Mouse (Mus musculus) heart, embryonic 16.5 days (tissue): Measurements from ENCODE around the gene Adamts17. TPM values are rescaled to one million over a fixed set of nuclear protein-coding genes. Genes with fewer than 3 reads are reported as not detected.

Experiments
- ATAC-seq: fragments of 200-750 bp; cut with Nextera tagmentation; replicated peaks from 2 replicates; pipeline ENCODE4 v1.8.0; 2017; ENCODE audit warnings: moderate number of reproducible peaks; ENCODE audit not compliant: insufficient read depth, low FRiP score; ENCODE audit errors: extremely low read depth
- H3K27ac ChIP-seq: fragments of 300-500 bp; sonication (generic); 2 replicates; pipeline ENCODE4 v1.5.1; 2014; ENCODE audit warnings: mild to moderate bottlenecking, low read length, control low read depth, moderate library complexity
- H3K27me3 ChIP-seq: fragments of 300-500 bp; sonication (generic); 2 replicates; pipeline ENCODE4 v1.6.1; 2014; ENCODE audit warnings: low read length, mixed read lengths; ENCODE audit not compliant: control insufficient read depth, insufficient read depth
- H3K36me3 ChIP-seq: fragments of 300-500 bp; sonication (generic); 2 replicates; pipeline ENCODE4 v1.6.1; 2014; ENCODE audit not compliant: control insufficient read depth, insufficient read depth
- H3K4me1 ChIP-seq: fragments of 300-500 bp; sonication (generic); 2 replicates; pipeline ENCODE4 v1.6.1; 2014; ENCODE audit warnings: low read length, mixed read lengths; ENCODE audit not compliant: control insufficient read depth, insufficient read depth
- H3K4me2 ChIP-seq: fragments of 300-500 bp; sonication (generic); 2 replicates; pipeline ENCODE4 v1.6.1; 2014; ENCODE audit warnings: low read depth, mild to moderate bottlenecking, control low read depth, low read length
- H3K4me3 ChIP-seq: fragments of 300-500 bp; sonication (generic); 2 replicates; pipeline ENCODE4 v1.5.1; 2014; ENCODE audit warnings: mild to moderate bottlenecking, control low read depth, low read length
- H3K9ac ChIP-seq: fragments of 300-500 bp; sonication (generic); 2 replicates; pipeline ENCODE4 v1.6.1; 2014; ENCODE audit warnings: low read length, control low read depth
- H3K9me3 ChIP-seq: fragments of 300-500 bp; sonication (generic); replicated peaks from 2 replicates; pipeline ENCODE4 v1.6.1; 2016; ENCODE audit warnings: low read length; ENCODE audit not compliant: control insufficient read depth
- WGBS: fragments of 180-500 bp; shearing (Covaris S2); extraction: QIAGEN DNeasy Blood & Tissue Kit; methylation state at CpG from one replicate; pipeline ENCODE4 v1.1.7; 2014; 5-methylcytosine and 5-hydroxymethylcytosine counted together
- polyA plus RNA-seq: library from polyadenylated mRNA; unstranded; fragments of >200 nt; fragmentation: Nextera tagmentation; extraction: Ambion mirVana; gene quantifications from 2 replicates; pipeline ENCODE4 v1.2.1, GENCODE M21; 2015

Adamts17 gene
- polyA plus RNA-seq, 1 experiment from 2014 or later = 4.7 TPM

DNA sequence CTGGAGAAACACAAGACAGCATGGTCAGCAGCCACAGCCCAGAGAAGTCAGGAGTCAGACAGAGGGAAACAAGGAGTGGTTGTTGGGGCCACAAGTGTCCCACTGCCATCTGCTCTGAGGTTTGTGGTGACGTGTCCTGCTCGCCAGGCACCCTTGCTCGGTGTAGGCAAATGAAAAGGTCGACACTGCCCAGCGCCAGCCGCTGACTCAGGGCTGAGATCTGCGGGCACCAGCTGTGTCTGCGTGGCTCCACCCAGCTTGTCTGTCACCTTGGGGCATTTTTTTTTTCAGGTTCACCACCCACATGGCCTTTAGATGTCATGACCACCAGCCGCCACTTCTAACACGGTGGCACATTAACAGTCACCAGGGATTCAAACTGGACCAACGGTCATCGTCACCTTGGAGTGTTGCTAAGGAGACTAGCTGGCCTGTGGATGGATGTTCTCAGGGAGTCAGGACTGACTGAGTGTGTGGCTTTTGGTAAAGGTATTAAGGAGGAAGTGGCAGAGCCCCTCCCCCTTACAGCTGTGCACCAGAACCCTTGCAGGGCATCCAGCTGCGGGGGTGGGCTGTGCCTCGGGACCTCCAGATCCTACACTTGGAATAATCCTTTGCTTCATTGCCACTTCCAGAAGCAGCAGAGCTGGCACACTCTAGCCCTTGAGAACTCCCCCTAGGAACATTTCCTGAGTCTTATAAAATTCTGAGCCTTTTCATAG is 273.1 kb downstream of the Adamts17 start:
- H3K4me2 ChIP-seq = no peak overlapping the region
- H3K4me1 ChIP-seq = no peaks in the 10 kb centered on the region
- H3K9ac ChIP-seq = no peak overlapping the region
- ATAC-seq = no peak; the same call in 1 of the 2 replicates
- no peak overlapping the region for H3K27ac ChIP-seq
- H3K4me3 ChIP-seq = no peak overlapping the region
- no peaks in the 10 kb centered on the region for H3K9me3 ChIP-seq
- H3K27me3 ChIP-seq = no peaks in the 10 kb centered on the region
- no peaks in the 10 kb centered on the region for H3K36me3 ChIP-seq
- WGBS = 58% methylated on average over 14 of the region's 14 CpGs

DNA sequence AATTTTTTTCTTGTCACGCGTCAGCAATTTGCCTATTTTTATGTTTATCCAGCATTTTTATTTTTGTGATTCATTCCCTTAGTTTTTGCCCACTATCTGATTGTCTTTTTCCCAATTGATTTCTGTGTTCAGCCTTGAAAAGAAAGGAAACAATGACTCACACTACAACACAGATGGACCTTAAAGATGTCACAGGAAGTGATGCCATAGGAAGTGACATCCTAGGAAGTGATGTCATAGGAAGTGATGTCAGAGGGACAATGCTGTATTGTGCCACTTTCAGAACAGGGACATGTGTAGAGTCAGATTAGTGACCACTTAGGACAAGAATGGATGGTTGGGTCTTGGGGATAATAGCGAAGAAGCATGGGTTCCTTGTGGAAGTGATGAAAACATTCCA is 274.5 kb downstream of the Adamts17 start:
- H3K4me2 ChIP-seq = no peak overlapping the region
- no peak overlapping the region for H3K9ac ChIP-seq
- H3K9me3 ChIP-seq = no peaks in the 10 kb centered on the region
- no peaks in the 10 kb centered on the region for H3K27me3 ChIP-seq
- H3K36me3 ChIP-seq = no peaks in the 10 kb centered on the region
- H3K4me1 ChIP-seq = no peaks in the 10 kb centered on the region
- no peak overlapping the region for H3K4me3 ChIP-seq
- no peak for ATAC-seq
- 94% methylated on average over 3 of the region's 3 CpGs for WGBS
- H3K27ac ChIP-seq = no peak overlapping the region

DNA sequence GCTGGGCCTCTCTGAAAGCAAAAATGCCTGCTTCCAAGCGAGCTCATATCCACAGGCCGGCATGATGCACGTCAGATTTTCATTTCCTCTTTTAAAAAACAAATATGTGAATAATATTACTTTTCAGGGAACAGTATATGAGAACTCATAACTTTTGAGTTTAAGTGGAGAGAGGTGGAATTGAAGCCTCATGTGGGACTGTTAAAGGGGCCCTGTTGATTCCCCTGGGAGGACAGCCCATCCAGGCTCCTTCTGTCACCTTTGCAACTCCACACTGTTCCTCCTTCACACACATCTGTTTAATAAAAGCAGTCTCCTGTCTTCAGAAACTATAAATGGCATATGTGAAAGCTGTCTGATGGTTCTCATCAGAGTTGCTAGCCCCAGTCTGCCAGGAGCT is 275.5 kb downstream of the Adamts17 start:
- Histone ChIP-seq H3K4me2 (no peak overlapping the region), H3K27me3 (no peaks in the 10 kb centered on the region), H3K9me3 (no peaks in the 10 kb centered on the region), H3K4me3 (no peak overlapping the region), H3K9ac (no peak overlapping the region), H3K4me1 (no peaks in the 10 kb centered on the region), H3K36me3 (no peaks in the 10 kb centered on the region), H3K27ac (no peak overlapping the region)
- WGBS = 91% methylated on average over 3 of the region's 3 CpGs
- no peak for ATAC-seq

DNA sequence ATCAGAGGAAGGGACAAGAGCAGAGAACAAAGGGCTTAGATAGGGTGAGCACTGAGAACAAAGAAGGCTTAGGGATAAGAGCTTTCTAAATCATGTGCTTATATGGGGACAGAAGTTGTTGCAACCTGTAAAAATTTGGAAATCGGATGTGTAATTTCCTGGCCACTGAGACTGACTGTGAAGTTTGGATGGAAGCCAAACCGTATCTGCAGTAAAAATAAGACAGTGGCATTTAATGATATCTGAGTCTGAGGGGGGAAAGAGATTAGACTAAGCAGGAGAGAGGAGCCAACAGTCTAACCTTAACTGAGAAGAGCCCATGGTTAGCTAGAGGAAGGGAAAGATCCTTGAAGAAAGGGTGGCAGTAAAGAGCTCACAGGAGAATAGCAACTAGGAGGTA is 295.6 kb downstream of the Adamts17 start:
- no peak overlapping the region for H3K4me3 ChIP-seq
- no peaks in the 10 kb centered on the region for H3K9me3 ChIP-seq
- no peaks in the 10 kb centered on the region for H3K27me3 ChIP-seq
- no peak overlapping the region for H3K4me2 ChIP-seq
- WGBS = 17% methylated on average over 2 of the region's 2 CpGs
- H3K36me3 ChIP-seq = no peaks in the 10 kb centered on the region
- H3K4me1 ChIP-seq = peaks cover 15% of the 10 kb centered on the region
- no peak for ATAC-seq
- no peak overlapping the region for H3K27ac ChIP-seq
- H3K9ac ChIP-seq = no peak overlapping the region

DNA sequence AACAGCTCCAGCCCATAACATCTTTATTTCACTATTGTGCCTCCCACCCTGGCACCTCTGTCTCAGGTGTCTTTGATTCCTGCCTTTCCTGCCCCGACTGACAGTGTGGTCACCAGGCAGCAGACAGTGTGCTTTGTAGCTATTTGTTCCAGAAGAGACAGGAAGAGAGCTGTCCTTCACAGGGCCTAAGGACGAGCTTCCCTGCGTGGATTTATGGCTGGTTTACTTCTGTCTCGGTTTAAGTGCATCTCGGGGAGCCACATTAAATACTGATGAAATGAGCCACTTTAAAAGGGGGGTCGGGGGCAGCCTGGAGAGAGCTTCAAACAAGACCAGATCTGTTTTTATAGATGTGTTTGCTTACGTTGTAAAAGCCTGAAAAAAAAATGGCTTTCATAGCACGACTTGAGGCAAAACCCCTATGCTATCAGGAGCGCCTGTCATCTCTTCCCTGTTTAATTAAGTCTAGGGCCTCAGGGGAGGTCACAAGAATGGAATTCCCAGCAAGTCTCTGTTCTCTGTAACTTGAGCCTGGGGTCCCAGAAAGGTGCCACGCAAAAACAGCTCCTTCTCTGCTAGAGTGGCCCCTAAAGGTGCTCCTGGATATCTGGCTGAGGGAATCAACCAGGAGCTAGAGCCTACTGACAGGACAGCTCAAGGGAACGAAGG is 302.9 kb downstream of the Adamts17 start:
- 29% methylated on average over 11 of the region's 11 CpGs for WGBS
- H3K4me1 ChIP-seq = peaks cover 12% of the 10 kb centered on the region

DNA sequence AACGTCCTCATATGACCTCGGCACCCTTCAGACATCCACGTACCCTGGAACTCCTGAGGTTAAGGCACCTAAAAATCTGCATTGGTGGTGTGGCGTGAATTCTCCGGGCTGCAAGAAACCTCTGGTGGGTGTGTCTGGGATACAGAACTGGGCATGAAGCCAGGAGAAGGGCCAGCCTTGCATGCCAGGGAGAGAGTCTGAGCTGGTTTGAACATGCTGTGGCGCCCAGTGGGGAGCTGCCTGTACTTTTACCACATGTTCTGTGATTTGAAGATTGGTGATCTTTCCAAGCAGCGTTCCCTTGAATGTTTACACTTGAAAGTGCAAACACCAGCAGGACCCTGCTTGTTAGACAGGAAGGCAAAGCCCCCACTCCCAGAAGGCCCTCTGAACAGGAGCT is 306.2 kb downstream of the Adamts17 start:
- Histone ChIP-seq H3K4me3 (no peak overlapping the region), H3K4me2 (no peak overlapping the region), H3K9ac (no peak overlapping the region), H3K4me1 (peaks cover 12% of the 10 kb centered on the region), H3K27ac (no peak overlapping the region), H3K9me3 (no peaks in the 10 kb centered on the region), H3K36me3 (no peaks in the 10 kb centered on the region), H3K27me3 (no peaks in the 10 kb centered on the region)
- WGBS = 43% methylated on average over 7 of the region's 7 CpGs
- no peak for ATAC-seq

More for the DNA sequence above, 302.9 kb downstream of the Adamts17 start:
- Histone ChIP-seq H3K9me3 (no peaks in the 10 kb centered on the region), H3K27me3 (no peaks in the 10 kb centered on the region), H3K4me2 (no peak overlapping the region), H3K27ac (no peak overlapping the region), H3K36me3 (no peaks in the 10 kb centered on the region), H3K4me3 (no peak overlapping the region), H3K9ac (no peak overlapping the region)
- no peak for ATAC-seq

DNA sequence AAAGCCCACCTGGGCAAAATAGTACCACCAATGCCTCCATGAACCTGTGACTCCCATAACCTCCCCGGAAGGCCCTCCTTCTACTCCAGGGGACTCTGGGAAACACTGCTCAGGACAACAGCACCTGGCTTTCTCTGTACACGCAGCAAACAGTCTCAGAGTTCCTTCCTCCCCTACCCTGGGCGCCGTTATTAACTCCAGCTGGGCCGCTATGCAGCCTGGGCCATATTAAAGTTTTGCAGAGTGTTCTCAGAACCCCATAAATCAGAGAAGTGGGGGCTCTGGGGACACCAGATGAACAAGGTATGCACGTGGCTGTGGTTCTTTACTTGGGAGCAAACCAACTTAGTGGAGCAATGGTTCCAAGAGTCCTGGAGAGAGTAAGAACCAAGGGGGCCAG is 306.6 kb downstream of the Adamts17 start:
- ATAC-seq = no peak
- H3K4me2 ChIP-seq = no peak overlapping the region
- no peak overlapping the region for H3K4me3 ChIP-seq
- no peaks in the 10 kb centered on the region for H3K9me3 ChIP-seq
- H3K36me3 ChIP-seq = 0 out of 2 replicates have a peak, but pooled peaks cover 2% of the 10 kb centered on the region
- no peak overlapping the region for H3K27ac ChIP-seq
- WGBS = 82% methylated on average over 6 of the region's 6 CpGs
- H3K4me1 ChIP-seq = peaks cover 12% of the 10 kb centered on the region
- no peaks in the 10 kb centered on the region for H3K27me3 ChIP-seq
- H3K9ac ChIP-seq = no peak overlapping the region

DNA sequence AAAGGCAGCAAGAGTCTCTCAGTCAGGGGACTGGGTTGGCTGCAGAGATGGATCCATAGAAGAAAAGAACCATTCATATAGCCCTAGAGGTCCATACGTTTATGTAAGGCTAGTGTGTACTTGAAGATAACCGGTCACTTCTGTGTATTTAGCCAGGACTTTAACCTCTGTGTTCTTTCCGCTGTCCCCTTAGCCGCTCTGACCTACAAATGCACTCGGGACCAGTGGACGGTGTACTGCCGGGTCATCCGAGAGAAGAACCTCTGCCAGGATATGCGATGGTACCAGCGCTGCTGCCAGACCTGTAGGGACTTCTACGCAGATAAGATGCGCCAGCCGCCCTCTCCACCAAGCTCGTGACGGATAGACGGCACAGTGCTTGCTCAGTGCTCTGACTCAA is 310.2 kb downstream of the Adamts17 start:
- 0 out of 2 replicates have a peak, but pooled peaks cover 4% of the 10 kb centered on the region for H3K36me3 ChIP-seq

DNA sequence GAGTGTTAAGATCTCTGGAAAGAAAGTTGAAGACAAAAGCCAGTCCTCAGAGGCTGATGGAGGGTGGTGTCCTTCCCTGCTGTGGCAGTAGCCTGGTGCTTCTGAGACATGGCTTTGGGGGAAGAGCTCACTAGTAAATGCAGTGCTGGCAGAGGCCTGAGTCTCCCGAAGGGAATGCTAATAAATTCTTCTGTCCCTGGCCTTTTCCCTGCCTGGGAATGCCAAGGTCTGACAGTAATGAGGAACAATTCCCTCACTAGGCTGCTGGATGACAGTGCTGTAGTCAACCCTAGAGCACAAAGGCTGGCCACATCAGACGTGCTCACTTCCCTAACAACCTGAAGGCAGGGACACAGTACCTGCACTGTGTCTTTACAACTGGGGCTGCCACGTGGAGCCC is 313.1 kb downstream of the Adamts17 start:
- H3K9me3 ChIP-seq = no peaks in the 10 kb centered on the region
- no peak for ATAC-seq
- WGBS = 59% methylated on average over 3 of the region's 3 CpGs

More for the DNA sequence above, 310.2 kb downstream of the Adamts17 start:
- 80% methylated on average over 16 of the region's 16 CpGs for WGBS
- Histone ChIP-seq H3K4me3 (no peak overlapping the region), H3K27ac (no peak overlapping the region), H3K4me2 (no peak overlapping the region), H3K9ac (no peak overlapping the region), H3K9me3 (no peaks in the 10 kb centered on the region), H3K27me3 (no peaks in the 10 kb centered on the region), H3K4me1 (peaks cover 7% of the 10 kb centered on the region)
- no peak for ATAC-seq

More for the DNA sequence above, 313.1 kb downstream of the Adamts17 start:
- Histone ChIP-seq H3K27me3 (no peaks in the 10 kb centered on the region), H3K36me3 (0 out of 2 replicates have a peak, but pooled peaks cover 4% of the 10 kb centered on the region), H3K9ac (no peak overlapping the region), H3K4me3 (no peak overlapping the region), H3K4me1 (no peaks in the 10 kb centered on the region), H3K27ac (no peak overlapping the region), H3K4me2 (no peak overlapping the region)
